Mouse (Mus musculus): ENCODE results near the gene Tcfl5.
A peak's percentile ranks its signal among the peaks of the same experiment; 100 is the strongest.

Tcfl5 gene

GRCm38 (mm10) chr2:180598157-180598705, 44.3 kb downstream of the Tcfl5 start:
- DNase-seq (ENCODE audit: low read depth, low spot score) = no peak

- DNase-seq (ENCODE audit: low read depth, low spot score) = no peak
Observed at GRCm38 (mm10) chr2:180597490-180597889, 45.0 kb downstream of the Tcfl5 start, which contains the start of gene Col9a3. TSS of gene Col9a3 (plus strand) at chr2:180597790.

GRCm38 (mm10) chr2:180589123-180589831, 53.2 kb downstream of the Tcfl5 start, which contains the start of gene Ogfr:
TSS of gene Ogfr (plus strand) at chr2:180589245.
- DNase-seq (ENCODE audit: low read depth, low spot score) = peak; percentile 59

GRCm38 (mm10) chr2:180588736-180589122, 53.8 kb downstream of the Tcfl5 start:
- no peak for DNase-seq (ENCODE audit: low read depth, low spot score)

GRCm38 (mm10) chr2:180583154-180583507, 59.4 kb downstream of the Tcfl5 start:
- DNase-seq (ENCODE audit: low read depth, low spot score) = no peak

GRCm38 (mm10) chr2:180582481-180583153, 59.9 kb downstream of the Tcfl5 start:
- DNase-seq (ENCODE audit: low read depth, low spot score) = peak; percentile 94

- DNase-seq (ENCODE audit: low read depth, low spot score) = no peak
Observed at GRCm38 (mm10) chr2:180581002-180581401, 61.5 kb downstream of the Tcfl5 start, which contains the start of gene Mrgbp. TSS of gene Mrgbp (plus strand) at chr2:180581304.

- DNase-seq (ENCODE audit: low read depth, low spot score) = no peak
Observed at GRCm38 (mm10) chr2:180578686-180579085, 63.8 kb downstream of the Tcfl5 start.

- DNase-seq (ENCODE audit: low read depth, low spot score) = no peak
Observed at GRCm38 (mm10) chr2:180576482-180576881, 66.0 kb downstream of the Tcfl5 start.

Data from WW6 (cell line).